Mouse (Mus musculus): ENCODE data around the gene Slc11a1.

DNA sequence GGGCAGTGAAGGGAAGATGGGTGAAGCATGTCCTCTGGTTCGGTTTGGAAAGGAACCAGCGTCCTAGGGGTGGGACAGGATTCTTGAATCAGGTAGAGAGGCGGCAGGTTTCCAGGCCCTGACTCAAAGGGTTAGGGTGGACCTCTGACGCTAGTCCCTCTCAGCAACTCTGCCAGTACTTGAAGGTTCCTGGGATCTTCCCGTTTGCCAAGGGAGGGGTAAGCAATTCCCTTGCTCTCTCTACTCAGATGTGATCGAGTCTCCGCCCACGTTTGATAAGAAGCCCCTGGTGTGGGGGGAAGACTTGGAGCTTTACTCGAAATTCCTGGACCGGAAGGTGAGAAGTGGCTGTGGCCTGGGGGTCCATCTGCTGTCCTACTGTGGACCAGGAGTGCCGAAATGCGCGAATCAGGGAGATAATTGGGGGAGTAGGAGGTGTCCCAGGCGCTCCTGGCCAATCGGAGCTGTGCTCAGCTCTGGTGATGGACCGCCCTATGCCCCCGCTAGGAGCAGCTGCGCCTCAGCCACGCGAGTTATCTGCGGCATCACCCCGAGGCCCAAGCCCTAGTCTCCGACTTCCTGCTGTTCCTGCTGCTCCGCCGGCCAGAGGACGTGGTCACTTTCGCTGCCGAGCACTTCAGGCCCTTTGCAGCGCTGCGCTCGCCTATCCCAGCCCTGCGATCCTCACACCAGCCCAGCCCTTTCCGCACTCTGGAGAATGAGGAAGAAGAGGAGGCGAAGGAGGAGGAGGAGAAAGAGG lies 6.9 kb upstream of the Slc11a1 start:
- TF ChIP-seq POLR2A (IDR thresholded peaks at IDR 0.05; ENCODE audit: borderline replicate concordance, low read depth, low read length) = no peak
- TF ChIP-seq CTCF (IDR thresholded peaks at IDR 0.05; ENCODE audit: low read depth, low read length) = no peak
